Mouse (Mus musculus) stomach, embryonic 15.5 days (tissue): ENCODE measurements around the gene Kif17. TPM values are rescaled to one million over a fixed set of nuclear protein-coding genes. Genes with fewer than 3 reads are reported as not detected.

Experiments
- microRNA-seq: library from miRNA; unstranded; fragments of <30 nt; microRNA quantifications from one replicate; pipeline ENCODE4, GENCODE M21; 2016
- polyA plus RNA-seq: library from polyadenylated mRNA; unstranded; fragments of >200 nt; fragmentation: Nextera tagmentation; extraction: Ambion mirVana; gene quantifications from 2 replicates; pipeline ENCODE4 v1.2.1, GENCODE M21; 2015

Gene Kif17
- polyA plus RNA-seq, 1 experiment from 2014 or later = 1.9 TPM

Small RNA genes within 50 kb of the gene (microRNA-seq; reads per million reads assigned to microRNA genes)
- gene Gm27646 (not detected), gene Mir7019 (not detected)

Other genes with a start within 250 kb of the Kif17 start
- gene Hp1bp3, start 34.1 kb upstream of the Kif17 start, polyA plus RNA-seq = 129 and 131 TPM in 2 replicates
- gene Sh2d5, start within 50 bp of the Kif17 start, polyA plus RNA-seq = 0.85 and 0.88 TPM in 2 replicates
- gene Ddost, start 54.3 kb downstream of the Kif17 start, polyA plus RNA-seq = 396 and 428 TPM in 2 replicates
- gene Pink1, start 75.9 kb downstream of the Kif17 start, polyA plus RNA-seq = 41.4 and 43.8 TPM in 2 replicates
- gene Cda, start 117.6 kb downstream of the Kif17 start, polyA plus RNA-seq = 14.5 and 19.3 TPM in 2 replicates
- 0.31 TPM in 1 of 2 replicates, not detected in the other for gene Fam43b, start 146.1 kb downstream of the Kif17 start, polyA plus RNA-seq
- 15.7 and 18.6 TPM in 2 replicates for gene Mul1, start 184.2 kb downstream of the Kif17 start, polyA plus RNA-seq
- gene Camk2n1, start 203.9 kb downstream of the Kif17 start, polyA plus RNA-seq = 5.0 and 5.2 TPM in 2 replicates